Mouse (Mus musculus): ENCODE results near the gene Scand1.

The Scand1 gene

DNA sequence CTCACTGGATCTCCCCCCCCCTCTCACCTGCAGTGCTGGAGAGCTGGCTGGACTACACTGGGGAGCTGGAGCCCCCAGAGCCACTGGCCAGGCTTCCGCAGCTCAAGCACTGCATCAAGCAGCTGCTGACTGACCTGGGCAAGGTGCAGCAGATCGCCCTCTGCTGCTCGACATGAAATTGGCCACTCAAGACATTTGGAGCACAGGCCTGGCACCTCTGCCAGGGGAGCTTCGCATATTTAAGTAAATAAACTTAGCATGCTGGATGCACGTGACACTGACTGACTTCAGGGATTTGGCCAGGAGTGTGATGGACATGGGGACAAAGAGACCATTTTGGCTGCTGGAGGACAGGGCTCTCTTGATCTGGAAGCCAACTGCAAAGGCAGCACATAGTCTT, 5.2 kb downstream of the Scand1 start:
- no peak for DNase-seq (ENCODE audit: low spot score in 2 of 2)

DNA sequence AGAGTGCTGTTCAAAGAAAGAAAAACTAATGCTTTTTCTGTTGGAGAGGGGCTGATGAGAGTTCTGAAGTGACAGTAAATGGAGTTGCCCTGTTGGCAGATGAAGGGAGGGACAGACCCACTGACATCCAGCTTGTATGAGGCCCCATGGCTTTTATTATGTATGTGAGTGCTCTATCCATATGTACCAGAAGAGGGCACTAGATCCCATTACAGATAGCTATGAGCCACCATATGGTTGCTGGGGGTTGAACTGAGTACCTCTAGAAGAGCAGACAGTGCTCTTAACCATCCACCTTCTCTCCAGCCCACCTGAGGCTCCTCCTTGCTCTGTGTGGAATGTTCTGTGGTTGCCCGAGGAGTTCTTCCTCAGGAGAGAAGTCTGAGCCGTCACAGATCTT, 6.7 kb downstream of the Scand1 start:
- peak; percentile 17 to 30 for DNase-seq (ENCODE audit: low spot score in 2 of 2)

- DNase-seq (ENCODE audit: low spot score in 2 of 2): no peak
Observed at GRCm38 (mm10) chr2:156304351-156304750, 8.2 kb downstream of the Scand1 start.

- no peak for DNase-seq (ENCODE audit: low spot score in 2 of 2)
Observed at GRCm38 (mm10) chr2:156302063-156302462, 10.4 kb downstream of the Scand1 start.

DNA sequence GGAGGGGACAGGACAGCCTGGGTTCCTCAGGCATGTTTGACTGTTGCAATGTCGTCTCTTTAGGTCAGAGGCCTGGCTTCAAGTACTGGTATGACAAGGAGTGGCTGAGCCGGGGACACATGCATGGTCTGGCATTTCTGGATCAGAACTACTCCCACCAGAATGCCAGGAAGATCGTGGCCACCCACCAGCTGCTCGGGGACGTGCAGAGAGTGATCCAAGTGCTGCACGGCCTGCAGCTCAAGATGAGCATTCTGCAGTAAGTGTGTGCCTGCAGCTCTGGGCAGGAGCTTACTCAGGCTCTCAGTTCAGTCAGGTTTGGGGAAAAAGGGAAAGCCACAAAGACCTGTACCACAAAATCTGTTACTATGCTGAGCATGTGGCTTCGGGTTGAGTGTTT, 14.0 kb downstream of the Scand1 start:
- DNase-seq (ENCODE audit: low spot score in 2 of 2): no peak

DNA sequence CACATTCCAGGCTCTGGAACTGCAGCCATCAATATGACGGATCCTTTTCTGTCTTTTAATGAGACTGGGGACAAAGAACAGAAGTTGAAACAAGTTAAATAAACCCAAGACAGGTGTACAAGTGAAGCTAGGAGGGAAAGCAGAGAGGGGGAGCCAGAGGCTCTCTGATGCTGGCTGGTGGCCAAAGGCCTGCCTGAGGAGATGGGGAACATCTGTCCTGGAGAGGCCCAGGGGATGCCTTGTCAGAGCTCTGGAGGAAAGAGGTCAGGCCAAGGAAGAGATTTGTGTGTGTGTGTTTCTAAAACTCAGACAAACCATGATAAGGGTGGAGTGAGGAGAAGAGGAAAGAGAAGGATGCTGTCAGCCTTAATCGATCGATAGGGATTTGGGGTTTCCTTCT, 14.9 kb downstream of the Scand1 start:
- no peak for DNase-seq (ENCODE audit: low spot score in 2 of 2)

DNA sequence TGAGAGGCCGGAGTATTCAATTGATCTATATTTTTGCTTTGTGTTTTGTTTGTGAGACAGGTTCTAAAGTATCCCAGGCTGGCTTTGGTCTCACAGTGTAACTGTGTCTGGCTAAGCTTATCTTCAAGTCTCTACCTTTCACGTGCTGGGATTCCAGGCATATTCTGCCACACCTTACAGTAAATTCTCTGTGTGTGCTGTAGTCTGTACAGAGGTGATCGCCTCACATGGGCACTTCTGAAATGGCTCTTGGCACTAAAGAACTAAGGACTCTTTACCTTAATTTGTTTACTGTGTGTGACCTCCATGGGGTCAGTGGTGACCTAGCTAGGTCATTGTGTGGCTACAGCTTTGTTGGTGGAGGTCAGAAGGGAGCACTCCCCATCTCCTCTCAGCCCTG, 16.3 kb downstream of the Scand1 start:
- DNase-seq (ENCODE audit: low spot score in 2 of 2): no peak

- DNase-seq (ENCODE audit: low spot score in 2 of 2): peak in 1 of 2 experiments; percentile 28
Observed at GRCm38 (mm10) chr2:156295601-156296063, 16.9 kb downstream of the Scand1 start.

- no peak for DNase-seq (ENCODE audit: low spot score in 2 of 2)
Observed at GRCm38 (mm10) chr2:156291998-156292397, 20.5 kb downstream of the Scand1 start.

- no peak for DNase-seq (ENCODE audit: low spot score in 2 of 2)
Observed at GRCm38 (mm10) chr2:156289552-156290160, 22.8 kb downstream of the Scand1 start.

DNA sequence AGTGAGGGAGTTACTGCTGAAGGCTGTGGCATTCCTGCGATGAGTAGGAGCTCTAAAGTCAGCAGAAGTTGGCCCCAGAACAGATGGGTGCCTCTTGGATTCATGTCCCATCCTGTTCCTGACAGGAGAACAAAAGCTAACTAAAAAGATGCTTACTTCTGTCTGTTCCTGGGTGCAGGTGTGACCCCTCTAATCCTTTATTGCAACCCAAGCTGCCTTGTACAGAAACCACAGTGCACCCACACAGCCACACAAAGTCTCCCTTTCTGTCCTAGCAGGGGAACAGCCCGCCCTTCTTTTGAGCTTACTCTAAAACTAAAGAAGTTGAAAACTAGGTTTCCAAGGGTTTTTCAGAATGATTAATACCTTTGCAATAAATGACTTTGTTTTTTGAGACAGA, 24.3 kb downstream of the Scand1 start:
- DNase-seq (ENCODE audit: low spot score in 2 of 2): no peak

GRCm38 (mm10) chr2:156286733-156287132, 25.8 kb downstream of the Scand1 start:
- no peak for DNase-seq (ENCODE audit: low spot score in 2 of 2)

DNA sequence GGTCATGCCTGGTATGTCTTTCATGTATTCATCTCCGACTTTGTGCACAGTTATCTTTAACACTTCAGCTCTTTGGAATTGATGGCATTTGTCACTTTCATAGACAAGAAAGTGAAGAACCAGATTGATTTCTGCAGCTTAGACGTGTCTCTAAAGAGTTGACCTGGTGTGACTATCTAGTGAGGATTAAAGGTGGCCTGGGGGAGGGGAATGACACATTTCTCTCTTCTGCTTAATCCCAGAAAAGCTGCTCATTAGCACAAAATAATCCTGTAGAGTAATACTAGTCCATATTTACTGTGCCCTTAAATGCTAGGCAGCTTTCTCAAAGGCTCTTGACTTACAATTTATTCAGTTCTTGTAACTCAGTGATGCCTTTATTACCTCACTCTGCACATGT, 27.3 kb downstream of the Scand1 start:
- no peak for DNase-seq (ENCODE audit: low spot score in 2 of 2)

- no peak for DNase-seq (ENCODE audit: low spot score in 2 of 2)
Observed at GRCm38 (mm10) chr2:156281227-156281626, 31.3 kb downstream of the Scand1 start.

- peak; percentile 75 to 84 for DNase-seq (ENCODE audit: low spot score in 2 of 2)
Observed at GRCm38 (mm10) chr2:156278226-156279017, 34.1 kb downstream of the Scand1 start.

DNA sequence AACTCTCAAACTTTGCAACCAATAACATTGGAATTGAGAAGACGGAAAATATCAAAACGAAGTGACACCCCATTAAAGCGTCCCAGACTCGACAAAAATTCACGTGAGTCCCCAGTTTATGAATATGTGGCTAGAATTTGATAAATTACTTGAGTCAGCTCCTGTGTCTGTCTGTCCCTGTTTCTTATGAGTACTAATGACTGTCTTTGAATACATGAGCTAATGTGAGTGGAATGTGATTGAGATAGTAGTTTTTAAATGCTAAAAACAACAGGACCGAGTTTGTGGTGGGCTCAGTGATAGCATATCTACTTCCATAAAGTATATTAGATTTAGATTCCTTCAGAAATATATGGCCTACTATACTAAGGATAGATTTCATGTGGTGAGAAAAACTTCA, 40.0 kb downstream of the Scand1 start:
- no peak for DNase-seq (ENCODE audit: low spot score in 2 of 2)

GRCm38 (mm10) chr2:156267636-156268035, 44.9 kb downstream of the Scand1 start:
- DNase-seq (ENCODE audit: low spot score in 2 of 2): no peak

- DNase-seq (ENCODE audit: low spot score in 2 of 2): no peak
Observed at GRCm38 (mm10) chr2:156263204-156263893, 49.2 kb downstream of the Scand1 start.
